Mouse (Mus musculus) liver (tissue): ENCODE measurements at regions not wholly inside any gene's neighbourhood (a gene's known extent, or its start where the extent isn't known, plus 50 kb on each side); places are given as distances from the start of the nearest gene placed in this dataset.

Source experiments
- DNase-seq: peaks from one replicate; pipeline ENCODE4 v3.0.0-alpha.2; 2020; ENCODE audit warnings: mixed read lengths

GRCm38 (mm10) chr6:17400147-17400546, 63.5 kb upstream of the Met start:
- DNase-seq: peak; percentile 16

GRCm38 (mm10) chr6:17408094-17408493, 55.5 kb upstream of the Met start:
- DNase-seq: no peak

- no peak for DNase-seq
Measured at GRCm38 (mm10) chr6:17409703-17410408, 53.7 kb upstream of the Met start.

GRCm38 (mm10) chr6:17410409-17410722, 53.2 kb upstream of the Met start:
- no peak for DNase-seq
